Comparison of ENCODE assay signal across 17 mouse cellular contexts in genomic region chr4:87826336-87826735, GRCm38 (mm10).
"Had no signal": no experiment of that assay in that cellular context is flagged by ENCODE, and none has a peak within 500 bp of the region (broad histone marks: within the 10 kb centered on the region; RNA-seq: fewer than 3 reads in every experiment).

No protein-coding gene starts in this region.

- ATAC-seq: intestine, postnatal 0 days; liver, embryonic 12.5 days; midbrain, embryonic 15.5 days had no signal

- H3K27me3 ChIP-seq: limb, embryonic 12.5 days; limb, embryonic 15.5 days; liver, embryonic 12.5 days; liver, embryonic 15.5 days; midbrain, embryonic 12.5 days; midbrain, embryonic 15.5 days; neural tube, embryonic 13.5 days had no signal

- H3K27ac ChIP-seq: kidney, postnatal 0 days; limb, embryonic 12.5 days; limb, embryonic 15.5 days; liver, embryonic 12.5 days; liver, embryonic 15.5 days; midbrain, embryonic 12.5 days; midbrain, embryonic 15.5 days; neural tube, embryonic 13.5 days; stomach, postnatal 0 days had no signal

- H3K4me3 ChIP-seq: limb, embryonic 12.5 days; limb, embryonic 15.5 days; liver, embryonic 12.5 days; liver, embryonic 15.5 days; midbrain, embryonic 12.5 days; midbrain, embryonic 15.5 days; neural tube, embryonic 13.5 days had no signal

- DNase-seq: kidney, adult 2 months; kidney, postnatal 4 days; left cerebral cortex, postnatal 4 days; lung, adult 2 months; retina, postnatal 1 day; right cerebral cortex, postnatal 25 days; thymus, postnatal 25 days had no signal

- H3K36me3 ChIP-seq: limb, embryonic 15.5 days; liver, embryonic 15.5 days; midbrain, embryonic 12.5 days had no signal

- H3K4me1 ChIP-seq: limb, embryonic 15.5 days; midbrain, embryonic 12.5 days; midbrain, embryonic 15.5 days; neural tube, embryonic 13.5 days had no signal
